Mouse (Mus musculus) kidney, postnatal 25 days (tissue): ENCODE data around the gene Whrn.

Experiments
- DNase-seq, 2 experiments: peaks; one replicate each; pipeline ENCODE4 v3.0.0; 2021; ENCODE audit warnings: mixed read lengths in 2 of 2

Gene Whrn

GRCm38 (mm10) chr4:63374331-63374730 is 121.5 kb downstream of the Whrn start:
- no peak for DNase-seq

DNA sequence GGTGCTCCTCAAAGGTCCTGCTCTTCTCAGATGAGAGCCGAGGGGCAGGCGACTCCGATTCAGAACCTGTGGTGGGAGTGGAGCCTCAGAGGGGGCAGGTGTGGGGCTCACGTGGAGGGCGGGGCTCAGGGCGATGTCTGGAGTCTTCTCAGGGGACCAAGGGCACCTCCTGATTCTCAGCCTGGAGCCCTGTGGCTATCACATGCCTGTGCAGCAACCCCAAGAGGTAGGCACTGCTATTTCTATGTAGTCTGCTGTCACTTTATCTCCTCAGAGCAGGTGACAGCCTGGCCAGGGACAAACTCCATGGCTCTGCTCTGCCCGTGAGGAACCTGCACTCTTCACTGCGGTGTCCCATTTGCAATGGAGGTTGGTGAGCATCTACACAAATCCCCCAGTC is 122.4 kb downstream of the Whrn start:
- no peak for DNase-seq

DNA sequence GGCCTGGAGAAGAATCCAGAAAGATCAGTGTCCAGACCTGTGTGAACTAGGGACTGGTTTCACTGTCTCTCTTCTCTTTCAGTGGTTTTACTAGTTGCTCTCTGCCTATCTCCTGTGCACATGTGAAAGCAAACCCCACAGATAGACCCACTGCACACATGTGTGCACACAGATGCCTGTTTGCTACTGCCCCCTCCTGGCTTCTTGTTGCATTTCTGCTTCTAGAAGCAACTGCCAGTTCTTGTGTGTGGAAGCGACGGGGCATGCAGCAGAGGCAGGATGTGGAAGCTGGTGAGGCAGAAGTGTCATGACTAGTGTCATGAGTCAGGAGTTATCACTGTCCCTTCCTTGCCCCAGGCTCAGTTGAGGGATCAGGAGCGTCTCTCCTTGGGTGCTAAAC is 123.9 kb downstream of the Whrn start:
- peak in 1 of 2 experiments; percentile 50 for DNase-seq

- DNase-seq, result no peak
Measured at GRCm38 (mm10) chr4:63370897-63371296, 124.9 kb downstream of the Whrn start.

DNA sequence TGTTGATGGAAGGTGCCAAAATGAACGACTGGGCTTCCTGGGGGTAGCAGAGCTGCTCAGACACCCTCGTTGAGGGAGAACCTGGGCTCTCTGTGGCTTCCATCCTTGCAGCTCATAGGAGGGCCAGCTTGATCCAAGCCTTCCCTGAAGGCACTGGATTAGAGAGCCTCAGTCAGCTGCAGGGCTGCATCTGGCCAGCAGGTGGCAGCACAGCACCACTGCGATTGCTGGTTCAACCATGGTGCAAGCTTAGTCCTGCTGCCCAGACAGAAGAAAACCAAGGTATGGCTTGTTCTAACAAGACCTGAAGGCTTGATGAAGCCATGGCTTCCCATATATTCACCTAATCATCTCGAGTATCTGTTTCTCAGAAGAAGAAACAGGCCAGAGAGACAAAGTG is 127.2 kb downstream of the Whrn start:
- peak; percentile 81 to 93 for DNase-seq
